ENCODE assay signal across 8 mouse cellular contexts in genomic region chr19:3575276-3575631, GRCm38 (mm10). TPM values are rescaled to one million over a fixed set of nuclear protein-coding genes. Genes with fewer than 3 reads are reported as not detected.
DNase-seq lines count a peak whose midpoint lies in the region; ATAC-seq and TF ChIP-seq lines count a peak whose summit lies in the region.

No protein-coding gene starts in this region.

- H3K4me1 ChIP-seq in lung, adult 2 months (ENCODE audit: control insufficient read depth, insufficient read depth, low read length): peaks cover 21% of the 10 kb centered on the region
- H3K4me1 ChIP-seq in liver, embryonic 14.5 days (replicated peaks; ENCODE audit: control insufficient read depth in 2 of 2, insufficient read depth in 2 of 2, low read length in 1 of 2): peaks cover 16 to 24% of the 10 kb centered on the region in 2 experiments

- peak overlapping the region; percentile 76 for H3K4me2 ChIP-seq in liver, embryonic 14.5 days (ENCODE audit: low read depth)

- H3K27ac ChIP-seq in liver, embryonic 14.5 days: peak overlapping the region; percentile 77

- peak; percentile 37 for ATAC-seq in erythroid progenitor cell, adult 5-6 weeks (replicated peaks; ENCODE audit: low FRiP score, poor library complexity, severe bottlenecking)
- peak; percentile 4 for ATAC-seq in inflammation-experienced regulatory T-cells, adult 6 months
- peak; percentile 66 for ATAC-seq in liver, embryonic 14.5 days (ENCODE audit: insufficient read depth)

- TF ChIP-seq CTCF in lung, adult 2 months (IDR thresholded peaks at IDR 0.05; ENCODE audit: insufficient read depth, low read length): no peak
- TF ChIP-seq CTCF in liver, embryonic 14.5 days (IDR thresholded peaks at IDR 0.05; ENCODE audit: low read depth): no peak

- peak overlapping the region; percentile 90 for H3K9ac ChIP-seq in liver, embryonic 14.5 days (replicated peaks)

- WGBS in lung, adult 2 months: under 1% methylated on average over 35 of the region's 50 CpGs
- WGBS in liver, embryonic 14.5 days (ENCODE audit: insufficient replicate concordance): under 1% methylated on average over 50 of the region's 50 CpGs

- intact Hi-C loops in left cerebral cortex, postnatal 36 days (cut with DNase I): loop anchor here (5.0 kb wide), 1 partner anchor 188 kb away; the partner anchor contains the start of gene Tesmin

- H3K9me3 ChIP-seq in liver, embryonic 14.5 days (ENCODE audit: control insufficient read depth, low read length): no peaks in the 10 kb centered on the region

- H3K4me3 ChIP-seq in lung, adult 2 months (replicated peaks; ENCODE audit: extremely low read depth, low read depth, low read length): peak overlapping the region; percentile 93
- peak overlapping the region; percentile 86 to 97 for H3K4me3 ChIP-seq in liver, embryonic 14.5 days (ENCODE audit: insufficient read depth in 1 of 2, low read depth in 2 of 2, low read length in 2 of 2)

- no peaks in the 10 kb centered on the region; the same call in 1 of the 2 replicates for H3K36me3 ChIP-seq in liver, embryonic 14.5 days (replicated peaks; ENCODE audit: control insufficient read depth, insufficient read depth, low read depth)

- TF ChIP-seq POLR2A in lung, adult 2 months (IDR thresholded peaks at IDR 0.05; ENCODE audit: borderline replicate concordance, extremely low read depth, low read depth, low read length): no peak

- no peak for DNase-seq in lung, adult 2 months
- DNase-seq in lung, postnatal 10 days: no peak
- DNase-seq in liver, embryonic 14.5 days (ENCODE audit: low read depth in 3 of 3, low spot score in 3 of 3): no peak
- DNase-seq in skeletal muscle tissue, adult 2 months (ENCODE audit: low read depth, low spot score): peak; percentile 89
- DNase-seq in frontal cortex, postnatal 10 days (ENCODE audit: low spot score in 2 of 2): no peak
- no peak for DNase-seq in left cerebral cortex, postnatal 36 days (ENCODE audit: low spot score in 2 of 2)

- no peaks in the 10 kb centered on the region for H3K27me3 ChIP-seq in liver, embryonic 14.5 days (ENCODE audit: control insufficient read depth, insufficient read depth, low read length)

- TF ChIP-seq EP300 in liver, embryonic 14.5 days (IDR thresholded peaks at IDR 0.05; ENCODE audit: low read depth): no peak

RNA-seq across cellular contexts. Expression of gene Ppp6r3, which starts 0.3 kb away (rescaled TPM):
- 43.5 and 55.6 TPM in 2 replicates for polyA plus RNA-seq in lung, adult 2 months (2012; rRNA removed)
- 117 and 121 TPM in 2 replicates for total RNA-seq in erythroid progenitor cell, adult 5-6 weeks (2015; ENCODE audit: low replicate concordance)
- 142 and 208 TPM in 2 replicates for total RNA-seq in erythroid progenitor cell, adult 5-6 weeks (2017; ENCODE audit: low replicate concordance)
- 10 to 100 TPM; 67.2 to 92.1 (median 71.5) TPM for polyA plus RNA-seq in inflammation-experienced regulatory T-cells, adult 6 months (2017; shearing (Covaris generic))
- 19.2 and 22.6 TPM in 2 replicates for polyA plus RNA-seq in liver, embryonic 14.5 days (2012; rRNA removed)
- 22.6 and 24.2 TPM in 2 replicates for polyA plus RNA-seq in liver, embryonic 14.5 days (2014; fragmentation: Nextera tagmentation; extraction: Ambion mirVana)
- 10 to 100 TPM; 73.8 to 81.5 TPM for total RNA-seq in left cerebral cortex, postnatal 36 days (2021)

Comparison
In these comparisons a context has a peak if more than half of its experiments do, and no peak if none do; other contexts are left out.
1. ATAC-seq: peak in every context shown above with its lines; median percentile 66 in liver, embryonic 14.5 days; 37 in erythroid progenitor cell, adult 5-6 weeks; 4 in inflammation-experienced regulatory T-cells, adult 6 months.